Mouse (Mus musculus) midbrain, embryonic 15.5 days (tissue): ENCODE measurements around the gene Sim2. TPM values are rescaled to one million over a fixed set of nuclear protein-coding genes. Genes with fewer than 3 reads are reported as not detected.

Experiments
- ATAC-seq: fragments of 200-750 bp; cut with Nextera tagmentation; replicated peaks from 2 replicates; pipeline ENCODE4 v1.8.0; 2017; ENCODE audit warnings: moderate TSS enrichment
- H3K27ac ChIP-seq: fragments of 300-500 bp; sonication (generic); 2 replicates; pipeline ENCODE4 v1.5.1; 2015; ENCODE audit warnings: mild to moderate bottlenecking, inconsistent platforms
- H3K27me3 ChIP-seq: fragments of 300-500 bp; sonication (generic); replicated peaks from 2 replicates; pipeline ENCODE4 v1.6.1; 2015; ENCODE audit warnings: inconsistent platforms
- H3K36me3 ChIP-seq: fragments of 300-500 bp; sonication (generic); replicated peaks from 2 replicates; pipeline ENCODE4 v1.6.1; 2015; ENCODE audit warnings: inconsistent platforms
- H3K4me1 ChIP-seq: fragments of 300-500 bp; sonication (generic); 2 replicates; pipeline ENCODE4 v1.6.1; 2015; ENCODE audit warnings: inconsistent platforms
- H3K4me2 ChIP-seq: fragments of 300-500 bp; sonication (generic); 2 replicates; pipeline ENCODE4 v1.6.1; 2015; ENCODE audit warnings: inconsistent platforms, mild to moderate bottlenecking, moderate library complexity
- H3K4me3 ChIP-seq: fragments of 300-500 bp; sonication (generic); 2 replicates; pipeline ENCODE4 v1.5.1; 2015; ENCODE audit warnings: mild to moderate bottlenecking, inconsistent platforms
- H3K9ac ChIP-seq: fragments of 300-500 bp; sonication (generic); 2 replicates; pipeline ENCODE4 v1.6.1; 2015; ENCODE audit warnings: mild to moderate bottlenecking, inconsistent platforms
- H3K9me3 ChIP-seq: fragments of 300-500 bp; sonication (generic); 2 replicates; pipeline ENCODE4 v1.6.1; 2016; ENCODE audit warnings: inconsistent platforms
- WGBS: fragments of 180-500 bp; shearing (Covaris S2); methylation state at CpG from one replicate; pipeline ENCODE4 v1.1.7; 2015; ENCODE audit warnings: mixed read lengths; 5-methylcytosine and 5-hydroxymethylcytosine counted together
- microRNA-seq: library from miRNA; unstranded; fragments of <30 nt; microRNA quantifications from one replicate; pipeline ENCODE4, GENCODE M21; 2016
- polyA plus RNA-seq: library from polyadenylated mRNA; unstranded; fragments of >200 nt; fragmentation: Nextera tagmentation; extraction: Ambion mirVana; gene quantifications from 2 replicates; pipeline ENCODE4 v1.2.1, GENCODE M21; 2015

Gene Sim2
- polyA plus RNA-seq, 1 experiment from 2014 or later, result 0.25 TPM

GRCm38 (mm10) chr16:94163051-94163450 is 78.3 kb downstream of the Sim2 start:
- Histone ChIP-seq H3K27ac (no peak overlapping the region), H3K4me3 (no peak overlapping the region), H3K36me3 (no peaks in the 10 kb centered on the region), H3K9me3 (no peaks in the 10 kb centered on the region), H3K9ac (no peak overlapping the region), H3K4me1 (peaks cover 17% of the 10 kb centered on the region; the same call in 1 of the 2 replicates), H3K27me3 (peaks cover 25% of the 10 kb centered on the region), H3K4me2 (no peak overlapping the region)
- WGBS, result 91% methylated on average over 11 of the region's 11 CpGs
- ATAC-seq, result no peak

DNA sequence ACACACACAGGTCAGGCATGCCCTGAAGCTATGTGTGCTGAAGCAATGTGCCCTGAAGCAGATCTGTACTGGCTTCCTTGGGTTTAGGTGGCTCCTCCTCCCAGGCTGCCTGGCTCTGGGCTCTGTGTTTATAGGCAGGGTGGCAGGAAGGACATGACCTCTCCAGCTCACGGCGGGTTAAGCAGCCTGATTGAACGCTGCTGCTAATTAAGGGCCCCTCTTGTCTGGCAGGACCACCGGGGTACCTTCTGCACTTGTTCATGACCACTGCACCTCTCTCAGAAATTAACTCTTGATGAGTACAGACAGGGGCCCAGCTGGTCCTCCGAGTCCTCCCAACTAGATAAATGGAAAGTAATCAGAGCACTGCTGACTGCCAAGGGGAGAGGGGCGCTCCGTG is 79.5 kb downstream of the Sim2 start:
- no peaks in the 10 kb centered on the region for H3K9me3 ChIP-seq
- no peaks in the 10 kb centered on the region for H3K36me3 ChIP-seq
- H3K4me1 ChIP-seq, result peaks cover 17% of the 10 kb centered on the region; the same call in 1 of the 2 replicates
- no peak overlapping the region for H3K4me3 ChIP-seq
- H3K9ac ChIP-seq, result no peak overlapping the region
- H3K27ac ChIP-seq, result no peak overlapping the region
- WGBS, result 27% methylated on average over 7 of the region's 7 CpGs
- 0 out of 2 replicates have a peak, but pooled peaks have one; percentile 11 for ATAC-seq
- peaks cover 35% of the 10 kb centered on the region for H3K27me3 ChIP-seq
- no peak overlapping the region for H3K4me2 ChIP-seq

DNA sequence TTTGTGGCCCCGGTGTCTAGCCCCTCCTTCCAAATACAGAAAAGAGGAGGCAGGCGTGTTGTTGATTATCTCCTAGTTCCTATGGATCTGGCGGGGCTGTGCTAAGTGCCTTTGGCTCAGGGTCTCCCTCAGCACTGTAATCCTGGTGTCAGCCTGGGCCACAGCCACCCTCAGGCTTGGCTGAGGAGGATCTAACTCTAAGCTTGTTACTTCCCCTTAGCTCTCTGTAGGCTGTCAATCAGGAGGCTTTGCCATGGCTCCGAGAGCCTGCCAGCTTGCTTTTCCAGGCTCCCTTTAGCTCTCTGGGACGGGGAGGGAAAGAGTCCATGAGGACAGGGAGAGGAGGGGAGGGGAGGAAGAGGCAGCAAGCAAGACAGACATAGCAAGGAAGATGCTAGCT is 80.2 kb downstream of the Sim2 start:
- no peak overlapping the region for H3K27ac ChIP-seq
- no peak overlapping the region for H3K4me2 ChIP-seq
- 27% methylated on average over 5 of the region's 5 CpGs for WGBS
- peak; percentile 60; the same call in 1 of the 2 replicates for ATAC-seq
- H3K36me3 ChIP-seq, result no peaks in the 10 kb centered on the region
- peaks cover 17% of the 10 kb centered on the region; the same call in 1 of the 2 replicates for H3K4me1 ChIP-seq
- peaks cover 38% of the 10 kb centered on the region for H3K27me3 ChIP-seq
- H3K9me3 ChIP-seq, result no peaks in the 10 kb centered on the region
- no peak overlapping the region for H3K9ac ChIP-seq
- no peak overlapping the region for H3K4me3 ChIP-seq

DNA sequence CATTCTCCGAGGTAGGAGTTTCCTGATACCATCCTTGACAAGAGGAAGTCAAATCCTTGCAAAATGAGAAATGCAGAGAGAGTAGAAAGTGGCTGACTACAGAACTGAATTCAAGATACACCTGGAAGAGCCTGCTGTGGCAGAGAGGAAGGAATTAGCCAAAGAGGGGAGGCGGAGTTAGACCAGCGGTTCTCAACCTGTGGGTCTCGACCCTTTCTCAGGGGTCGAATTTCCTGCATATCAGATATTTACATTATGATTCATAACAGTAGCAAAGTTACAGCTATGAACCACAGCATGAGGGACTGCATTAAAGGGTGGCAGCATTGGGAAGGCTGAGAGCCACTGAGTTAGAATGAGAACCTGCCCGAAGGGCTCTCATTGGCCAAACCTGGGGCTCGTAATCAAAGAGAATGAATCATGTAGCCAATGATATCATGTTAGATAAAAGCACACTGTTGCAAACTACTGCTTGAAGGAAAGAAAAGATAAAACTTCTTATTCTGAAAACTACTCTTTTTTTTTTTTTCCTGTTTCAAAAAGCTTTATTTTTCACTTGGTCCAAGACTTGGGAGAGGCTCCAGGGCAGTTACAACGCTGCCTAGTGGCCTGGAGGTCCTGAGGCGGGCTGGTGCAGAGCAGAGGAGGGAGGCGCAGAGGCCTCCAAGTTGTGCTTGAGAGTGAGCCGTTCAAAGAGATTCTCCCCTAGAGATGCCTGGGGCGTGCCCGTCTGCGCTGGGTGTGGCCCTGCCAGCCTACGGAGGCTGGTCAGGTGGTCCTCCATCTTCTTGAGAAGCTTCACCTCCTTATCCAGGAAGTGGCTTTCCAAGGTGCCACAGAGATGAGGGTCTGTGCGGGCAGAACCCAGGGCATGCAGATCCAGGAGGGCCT is 84.2 kb downstream of the Sim2 start:
- no peak overlapping the region for H3K27ac ChIP-seq
- peaks cover 21% of the 10 kb centered on the region; the same call in 1 of the 2 replicates for H3K4me1 ChIP-seq
- no peak overlapping the region for H3K4me3 ChIP-seq
- ATAC-seq, result no peak
- no peaks in the 10 kb centered on the region for H3K36me3 ChIP-seq
- WGBS, result 89% methylated on average over 16 of the region's 16 CpGs
- no peak overlapping the region for H3K9ac ChIP-seq
- H3K27me3 ChIP-seq, result peaks cover 60% of the 10 kb centered on the region
- H3K9me3 ChIP-seq, result no peaks in the 10 kb centered on the region
- H3K4me2 ChIP-seq, result no peak overlapping the region

GRCm38 (mm10) chr16:94170218-94170617 is 85.5 kb downstream of the Sim2 start:
- Histone ChIP-seq H3K4me2 (no peak overlapping the region), H3K36me3 (no peaks in the 10 kb centered on the region), H3K27me3 (peaks cover 74% of the 10 kb centered on the region), H3K27ac (no peak overlapping the region), H3K9me3 (no peaks in the 10 kb centered on the region), H3K9ac (no peak overlapping the region), H3K4me1 (peaks cover 7% of the 10 kb centered on the region; the same call in 1 of the 2 replicates), H3K4me3 (no peak overlapping the region)
- WGBS, result 13% methylated on average over 4 of the region's 4 CpGs
- no peak for ATAC-seq

DNA sequence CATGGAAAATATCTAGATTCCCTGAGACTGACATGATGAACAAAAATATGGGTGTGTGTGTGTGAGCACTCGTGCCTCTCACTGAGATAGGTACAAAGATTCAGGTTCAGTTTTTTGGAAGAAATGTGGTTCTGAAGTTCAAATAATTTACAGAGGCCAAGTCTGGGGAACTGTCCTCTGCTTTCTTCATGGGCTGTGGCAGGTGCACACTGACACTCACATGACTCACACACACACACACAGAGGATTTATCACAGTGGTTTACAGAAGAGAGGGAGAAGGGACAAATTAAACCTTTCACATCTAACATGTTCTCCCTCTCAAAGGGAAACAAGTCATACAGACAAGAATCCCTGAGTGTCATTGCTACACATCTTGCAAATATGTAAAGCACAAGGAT is 88.6 kb downstream of the Sim2 start:
- no peak for ATAC-seq
- peaks cover 78% of the 10 kb centered on the region for H3K27me3 ChIP-seq
- no peak overlapping the region for H3K9ac ChIP-seq
- no peaks in the 10 kb centered on the region for H3K9me3 ChIP-seq
- peaks cover 14% of the 10 kb centered on the region; the same call in 1 of the 2 replicates for H3K4me1 ChIP-seq
- no peak overlapping the region for H3K4me2 ChIP-seq
- no peaks in the 10 kb centered on the region for H3K36me3 ChIP-seq
- H3K4me3 ChIP-seq, result no peak overlapping the region
- no peak overlapping the region for H3K27ac ChIP-seq
- 86% methylated on average over 1 of the region's 1 CpGs for WGBS

DNA sequence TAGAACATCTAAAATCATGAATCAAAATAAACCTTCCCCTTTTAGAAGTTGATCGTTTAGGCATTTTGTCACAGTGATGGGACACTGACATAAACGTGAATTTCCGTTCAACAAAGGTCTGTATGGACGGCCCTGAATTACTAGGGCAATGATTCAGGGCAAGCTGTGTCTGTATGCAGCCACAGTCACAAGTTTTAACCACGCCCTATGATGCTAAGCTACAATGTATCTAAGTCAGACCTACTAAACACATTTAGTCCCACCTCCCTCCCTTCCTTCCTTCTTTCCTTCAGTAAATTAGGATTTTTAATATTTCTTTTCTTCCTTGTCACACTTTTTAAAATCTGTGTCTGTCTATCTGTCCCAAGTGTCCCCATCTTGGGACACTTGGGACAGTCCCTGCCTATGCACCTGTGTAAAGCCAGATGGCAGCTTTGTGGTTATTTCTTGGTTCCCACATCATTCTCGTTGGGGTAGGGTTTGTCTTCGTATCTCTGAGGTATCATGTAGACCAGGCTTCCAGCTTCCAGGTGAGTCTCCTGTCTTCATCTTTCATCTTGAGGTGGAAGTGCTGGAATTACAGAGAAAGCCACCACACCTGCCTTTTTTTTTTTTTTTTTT is 90.7 kb downstream of the Sim2 start:
- H3K27me3 ChIP-seq, result peaks cover 68% of the 10 kb centered on the region
- H3K9ac ChIP-seq, result no peak overlapping the region
- peaks cover 30% of the 10 kb centered on the region for H3K4me1 ChIP-seq
- no peak overlapping the region for H3K4me3 ChIP-seq
- H3K9me3 ChIP-seq, result no peaks in the 10 kb centered on the region
- H3K4me2 ChIP-seq, result no peak overlapping the region
- H3K36me3 ChIP-seq, result no peaks in the 10 kb centered on the region
- no peak overlapping the region for H3K27ac ChIP-seq
- WGBS, result 86% methylated on average over 7 of the region's 7 CpGs
- ATAC-seq, result no peak

Small RNA genes within 50 kb of the gene (microRNA-seq; reads per million reads assigned to microRNA genes)
- gene Gm23062, result not detected

Other genes starting within 250 kb of the Sim2 start
- 15.3 and 17.0 TPM in 2 replicates for gene Chaf1b, start 201.0 kb upstream of the Sim2 start, polyA plus RNA-seq
- not detected in 2 replicates for gene Cldn14, start 76.1 kb upstream of the Sim2 start, polyA plus RNA-seq
- gene Hlcs, start 228.6 kb downstream of the Sim2 start, polyA plus RNA-seq, result 9.7 and 10.1 TPM in 2 replicates
- 1.1 and 1.7 TPM in 2 replicates for gene Ripply3, start 243.5 kb downstream of the Sim2 start, polyA plus RNA-seq